Mouse (Mus musculus) G1E-ER4 (cell line): ENCODE data around the gene Klrd1. TPM values are rescaled to one million over a fixed set of nuclear protein-coding genes. Genes with fewer than 3 reads are reported as not detected.
"Not testable (repeated sequence)": the region's sequence is repeated elsewhere in the genome, so short reads cannot be mapped to it uniquely, and the experiment has no call there.

Source experiments
- GATA1 ChIP-seq: IDR thresholded peaks from one replicate; pipeline ENCODE4 v1.8.0; 2012; ENCODE audit warnings: low read length, inconsistent platforms
- polyA plus RNA-seq: library from polyadenylated mRNA; stranded (reverse); fragments of >175 nt; gene quantifications from 2 replicates; pipeline ENCODE4 v1.2.3, GENCODE M21; 2012

Klrd1 gene
- polyA plus RNA-seq, 1 experiment = not detected

DNA sequence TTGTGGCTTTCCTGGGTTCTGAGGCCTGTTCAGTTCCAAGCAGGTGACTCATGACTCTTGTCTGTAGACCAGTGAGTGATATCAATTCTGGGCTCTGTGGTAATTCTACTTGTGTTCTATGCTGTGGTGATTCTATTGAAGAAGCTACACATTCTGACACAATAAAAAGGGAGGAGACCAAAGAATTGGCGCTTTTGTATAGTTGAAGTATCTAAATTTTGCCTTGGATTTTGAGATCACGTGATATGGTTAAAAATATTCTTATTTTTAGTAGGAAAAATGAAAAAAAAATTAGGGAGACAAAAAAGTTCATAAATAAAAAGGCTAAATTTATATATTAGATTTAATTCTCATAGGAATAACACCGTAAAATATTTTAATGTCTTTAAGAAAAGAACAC is 51.7 kb downstream of the Klrd1 start, which contains the start of gene Klrc3:
Klrc3 (minus strand) TSS at position 101 of the 400 bp plus-strand sequence.
- TF ChIP-seq GATA1 = not testable (repeated sequence)

Other genes with a start within 250 kb of the Klrd1 start
- not detected in 2 replicates for gene Clec12a, start 249.1 kb upstream of the Klrd1 start, polyA plus RNA-seq
- gene Clec12b, start 205.9 kb upstream of the Klrd1 start, polyA plus RNA-seq = not detected in 2 replicates
- gene Clec1b, start 194.5 kb upstream of the Klrd1 start, polyA plus RNA-seq = not detected in 2 replicates
- gene Clec9a, start 182.9 kb upstream of the Klrd1 start, polyA plus RNA-seq = not detected in 2 replicates
- gene Clec1a, start 139.8 kb upstream of the Klrd1 start, polyA plus RNA-seq = not detected in 2 replicates
- gene Olr1, start 84.6 kb upstream of the Klrd1 start, polyA plus RNA-seq = not detected in 2 replicates
- not detected in 2 replicates for gene Tmem52b, start 79.2 kb upstream of the Klrd1 start, polyA plus RNA-seq
- gene Gabarapl1, start 58.6 kb upstream of the Klrd1 start, polyA plus RNA-seq = 71.2 and 107 TPM in 2 replicates
- not detected in 2 replicates for gene Klre1, start 13.9 kb upstream of the Klrd1 start, polyA plus RNA-seq
- gene Klrk1, start 32.1 kb downstream of the Klrd1 start, polyA plus RNA-seq = not detected in 2 replicates
- not detected in 2 replicates for gene Klrc3, start 51.6 kb downstream of the Klrd1 start, polyA plus RNA-seq
- gene Klrc2, start 68.9 kb downstream of the Klrd1 start, polyA plus RNA-seq = not detected in 2 replicates
- not detected in 2 replicates for gene Klrc1, start 87.2 kb downstream of the Klrd1 start, polyA plus RNA-seq
- not detected in 2 replicates for gene Klri1, start 125.3 kb downstream of the Klrd1 start, polyA plus RNA-seq
- gene Klri2, start 148.7 kb downstream of the Klrd1 start, polyA plus RNA-seq = not detected in 2 replicates
- gene Gm156, start 192.5 kb downstream of the Klrd1 start, polyA plus RNA-seq = not detected in 2 replicates